Mouse (Mus musculus): Measurements from ENCODE around the gene Lrig1. TPM values are rescaled to one million over a fixed set of nuclear protein-coding genes. Genes with fewer than 3 reads are reported as not detected.
A peak's percentile ranks its signal among the peaks of the same experiment; 100 is the strongest.

Lrig1 gene
- total and polyA plus RNA-seq, 2 experiments from 2014 or later = 10.7 to 53.3 TPM

DNA sequence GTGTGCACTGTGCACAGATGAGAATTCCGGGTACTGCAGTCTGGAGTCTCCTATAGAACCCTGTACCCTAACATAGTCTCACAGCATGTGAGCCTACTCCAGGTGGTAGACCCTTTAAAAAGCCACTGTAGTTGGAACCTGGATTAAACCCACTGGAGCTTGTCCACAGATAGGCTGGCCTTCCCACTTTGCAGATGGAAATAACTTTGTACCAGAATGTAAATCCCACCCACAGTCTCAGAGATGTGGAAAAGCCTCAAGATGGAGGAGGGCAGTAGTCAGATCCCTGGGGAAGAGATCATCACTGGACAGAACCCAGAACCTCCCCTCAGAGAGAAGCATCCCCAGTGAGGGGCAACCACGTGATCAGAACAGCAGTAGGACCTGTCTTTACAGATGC, 56.0 kb downstream of the Lrig1 start:
- TF ChIP-seq CTCF (IDR thresholded peaks at IDR 0.05; ENCODE audit: low read depth) = no peak
- Histone ChIP-seq H3K4me2 (ENCODE audit: low read depth) (no peak overlapping the region), H3K27me3 (ENCODE audit: insufficient read depth, low read length) (no peaks in the 10 kb centered on the region), H3K27ac (ENCODE audit: low read depth, low read length) (no peak overlapping the region), H3K36me3 (ENCODE audit: insufficient read depth) (0 out of 2 replicates have a peak, but pooled peaks cover 3% of the 10 kb centered on the region), H3K4me3 (ENCODE audit: low read depth, low read length) (no peak overlapping the region), H3K9ac (no peak overlapping the region), H3K9me3 (ENCODE audit: low read length) (no peaks in the 10 kb centered on the region), H3K4me1 (ENCODE audit: insufficient read depth) (peaks cover 9% of the 10 kb centered on the region; the same call in 1 of the 2 replicates)
- ATAC-seq = no peak
- 90% methylated on average over 2 of the region's 2 CpGs for WGBS
- no peak for DNase-seq

DNA sequence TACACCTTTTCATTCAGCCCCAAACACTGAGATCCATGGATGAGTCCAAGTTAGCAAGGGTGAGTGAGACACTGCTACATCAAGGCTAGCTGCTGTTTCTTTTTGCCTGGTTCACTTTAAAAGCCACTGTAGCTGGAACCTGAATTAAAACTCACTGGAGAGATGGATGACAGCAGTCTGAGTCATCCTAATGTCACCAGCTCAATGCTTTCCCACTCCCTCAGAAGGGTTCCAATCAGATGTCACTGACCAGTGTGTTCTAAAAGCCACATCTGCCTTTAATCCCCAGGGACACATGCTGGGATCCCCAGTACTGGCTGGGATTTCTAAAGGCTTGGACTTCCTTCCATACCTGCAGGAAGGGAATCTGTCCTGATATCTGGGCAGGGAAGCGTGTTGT, 57.9 kb downstream of the Lrig1 start:
- H3K9ac ChIP-seq = no peak overlapping the region
- ATAC-seq = no peak
- DNase-seq = no peak
- 95% methylated on average over 1 of the region's 1 CpGs for WGBS
- H3K4me3 ChIP-seq (ENCODE audit: low read depth, low read length) = no peak overlapping the region
- no peaks in the 10 kb centered on the region for H3K27me3 ChIP-seq (ENCODE audit: insufficient read depth, low read length)
- no peaks in the 10 kb centered on the region for H3K9me3 ChIP-seq (ENCODE audit: low read length)
- no peak for TF ChIP-seq CTCF (IDR thresholded peaks at IDR 0.05; ENCODE audit: low read depth)
- H3K4me2 ChIP-seq (ENCODE audit: low read depth) = no peak overlapping the region
- H3K27ac ChIP-seq (ENCODE audit: low read depth, low read length) = no peak overlapping the region
- H3K4me1 ChIP-seq (ENCODE audit: insufficient read depth) = no peaks in the 10 kb centered on the region
- H3K36me3 ChIP-seq (ENCODE audit: insufficient read depth) = 0 out of 2 replicates have a peak, but pooled peaks cover 3% of the 10 kb centered on the region

DNA sequence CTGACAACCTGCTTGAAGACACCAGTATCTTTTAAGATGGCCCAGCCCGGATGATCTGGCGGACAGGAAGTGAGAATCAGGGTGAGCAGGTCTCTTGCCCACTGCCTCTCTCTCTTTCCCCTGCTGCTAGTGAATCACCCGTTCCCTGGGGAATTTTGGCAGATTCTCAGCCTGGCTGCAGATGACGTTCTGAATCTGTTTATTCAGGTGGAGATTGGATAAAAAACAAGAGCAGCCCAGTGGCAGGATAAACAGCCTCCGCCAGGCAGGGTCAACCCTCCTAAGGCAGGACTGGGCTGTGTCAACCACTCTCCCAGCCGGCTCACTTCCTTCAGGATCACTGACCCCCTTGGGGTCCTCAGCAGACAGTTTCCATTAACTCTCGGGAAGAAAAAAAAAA, 59.7 kb downstream of the Lrig1 start:
- H3K4me2 ChIP-seq (ENCODE audit: low read depth) = no peak overlapping the region
- H3K27me3 ChIP-seq (ENCODE audit: insufficient read depth, low read length) = no peaks in the 10 kb centered on the region
- DNase-seq (no peak), ATAC-seq (no peak)
- 0 out of 2 replicates have a peak, but pooled peaks cover 3% of the 10 kb centered on the region for H3K36me3 ChIP-seq (ENCODE audit: insufficient read depth)
- no peak overlapping the region for H3K4me3 ChIP-seq (ENCODE audit: low read depth, low read length)
- H3K9me3 ChIP-seq (ENCODE audit: low read length) = no peaks in the 10 kb centered on the region
- no peak overlapping the region for H3K27ac ChIP-seq (ENCODE audit: low read depth, low read length)
- no peak overlapping the region for H3K9ac ChIP-seq
- no peaks in the 10 kb centered on the region for H3K4me1 ChIP-seq (ENCODE audit: insufficient read depth)
- 33% methylated on average over 7 of the region's 7 CpGs for WGBS
- TF ChIP-seq CTCF (IDR thresholded peaks at IDR 0.05; ENCODE audit: low read depth) = no peak

DNA sequence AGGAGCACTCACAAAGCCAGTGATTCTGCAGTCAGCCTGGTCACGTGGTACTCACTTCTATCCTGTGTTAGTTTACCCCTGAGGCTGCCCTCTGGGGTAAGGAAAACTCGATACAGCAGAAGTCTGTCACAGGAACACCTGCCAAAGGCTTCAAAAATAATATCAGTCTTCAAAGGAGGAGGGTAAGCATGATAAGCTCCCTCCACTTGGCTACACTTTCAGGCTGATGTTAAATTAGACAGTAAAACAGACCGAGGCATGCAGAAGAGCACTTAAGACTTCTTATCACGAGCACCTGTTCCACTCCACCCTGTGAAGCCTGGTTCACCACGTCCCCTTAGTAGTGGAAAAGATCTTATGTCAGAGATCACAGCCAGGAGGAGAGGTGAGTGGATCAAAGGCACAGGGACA, 62.9 kb downstream of the Lrig1 start:
- no peak for DNase-seq
- no peak overlapping the region for H3K27ac ChIP-seq (ENCODE audit: low read depth, low read length)
- 70% methylated on average over 5 of the region's 5 CpGs for WGBS

DNA sequence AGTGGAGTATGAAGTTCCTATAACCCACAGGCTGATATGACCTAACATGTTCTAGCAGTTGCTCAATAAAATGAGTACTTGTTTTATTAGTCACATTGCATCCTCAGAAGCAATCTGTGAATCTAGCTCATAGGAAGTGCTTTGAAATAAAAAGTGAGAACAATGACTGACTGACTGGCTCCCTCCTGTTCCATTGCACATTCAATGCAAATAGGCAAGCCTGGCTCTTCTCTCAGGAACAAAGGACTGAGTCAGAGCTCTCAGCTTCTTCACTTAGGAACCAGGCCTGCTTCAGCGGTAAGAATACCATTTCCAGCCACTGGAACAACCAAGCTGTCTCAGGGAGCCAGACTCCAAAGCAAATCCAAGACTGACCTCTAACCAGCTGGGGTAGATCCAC, 64.6 kb downstream of the Lrig1 start:
- DNase-seq (no peak), ATAC-seq (no peak)
- Histone ChIP-seq H3K9ac (no peak overlapping the region), H3K27ac (ENCODE audit: low read depth, low read length) (no peak overlapping the region), H3K4me1 (ENCODE audit: insufficient read depth) (no peaks in the 10 kb centered on the region), H3K9me3 (ENCODE audit: low read length) (no peaks in the 10 kb centered on the region), H3K27me3 (ENCODE audit: insufficient read depth, low read length) (no peaks in the 10 kb centered on the region), H3K4me3 (ENCODE audit: low read depth, low read length) (no peak overlapping the region), H3K4me2 (ENCODE audit: low read depth) (no peak overlapping the region), H3K36me3 (ENCODE audit: insufficient read depth) (no peaks in the 10 kb centered on the region)
- WGBS = 45% methylated on average over 1 of the region's 1 CpGs
- no peak for TF ChIP-seq CTCF (IDR thresholded peaks at IDR 0.05; ENCODE audit: low read depth)

More for the DNA sequence above, 62.9 kb downstream of the Lrig1 start:
- no peaks in the 10 kb centered on the region for H3K36me3 ChIP-seq (ENCODE audit: insufficient read depth)
- no peak overlapping the region for H3K4me2 ChIP-seq (ENCODE audit: low read depth)
- H3K27me3 ChIP-seq (ENCODE audit: insufficient read depth, low read length) = no peaks in the 10 kb centered on the region
- H3K4me3 ChIP-seq (ENCODE audit: low read depth, low read length) = no peak overlapping the region
- no peak overlapping the region for H3K9ac ChIP-seq
- no peaks in the 10 kb centered on the region for H3K4me1 ChIP-seq (ENCODE audit: insufficient read depth)
- no peak for TF ChIP-seq CTCF (IDR thresholded peaks at IDR 0.05; ENCODE audit: low read depth)
- no peaks in the 10 kb centered on the region for H3K9me3 ChIP-seq (ENCODE audit: low read length)
- ATAC-seq = no peak

DNA sequence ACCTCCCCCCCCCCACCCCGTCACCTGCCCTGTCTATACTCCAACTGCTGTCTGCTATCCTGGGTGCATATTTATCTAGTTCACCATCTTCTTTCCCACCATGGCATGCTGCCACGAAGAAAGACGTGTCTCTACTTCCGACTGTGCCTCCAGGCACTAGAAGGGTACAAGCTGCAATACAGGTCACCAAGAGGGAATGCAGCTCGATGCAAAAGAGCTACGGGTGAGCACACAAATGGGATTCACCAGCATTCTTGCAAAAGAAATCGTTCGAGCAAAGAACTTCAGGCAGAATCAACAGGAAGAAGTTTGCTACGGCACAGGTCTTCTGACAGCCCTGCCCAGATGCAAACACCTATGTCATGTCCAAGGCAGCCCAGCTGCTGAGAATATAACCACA, 65.2 kb downstream of the Lrig1 start:
- Histone ChIP-seq H3K9me3 (ENCODE audit: low read length) (no peaks in the 10 kb centered on the region), H3K4me1 (ENCODE audit: insufficient read depth) (no peaks in the 10 kb centered on the region), H3K4me2 (ENCODE audit: low read depth) (no peak overlapping the region), H3K27ac (ENCODE audit: low read depth, low read length) (no peak overlapping the region; the same call in 1 of the 2 replicates), H3K27me3 (ENCODE audit: insufficient read depth, low read length) (no peaks in the 10 kb centered on the region), H3K36me3 (ENCODE audit: insufficient read depth) (no peaks in the 10 kb centered on the region), H3K4me3 (ENCODE audit: low read depth, low read length) (no peak overlapping the region), H3K9ac (no peak overlapping the region)
- DNase-seq = no peak
- 60% methylated on average over 9 of the region's 9 CpGs for WGBS
- no peak for ATAC-seq
- TF ChIP-seq CTCF (IDR thresholded peaks at IDR 0.05; ENCODE audit: low read depth) = no peak

DNA sequence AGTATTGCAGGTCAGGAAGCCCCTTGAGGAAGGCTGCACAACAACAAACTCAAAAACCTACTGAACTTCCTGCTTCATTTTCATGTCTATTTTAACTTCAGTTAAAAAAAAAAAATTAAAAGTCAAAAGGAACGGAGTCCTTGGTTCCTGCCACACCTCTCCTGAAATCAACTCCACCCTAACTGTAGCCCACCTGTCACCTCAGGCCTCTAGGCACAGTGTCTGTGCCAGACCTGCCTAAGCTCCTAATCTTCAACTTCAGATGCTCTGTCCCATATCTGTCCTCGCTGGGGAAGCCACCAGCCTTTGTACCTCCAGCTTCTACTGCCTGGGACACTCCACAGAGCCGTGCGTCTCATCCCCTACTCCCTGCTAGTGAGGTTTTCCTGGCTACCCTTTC, 65.7 kb downstream of the Lrig1 start:
- no peak overlapping the region for H3K4me3 ChIP-seq (ENCODE audit: low read depth, low read length)
- H3K36me3 ChIP-seq (ENCODE audit: insufficient read depth) = no peaks in the 10 kb centered on the region
- DNase-seq = no peak
- H3K27ac ChIP-seq (ENCODE audit: low read depth, low read length) = no peak overlapping the region; the same call in 1 of the 2 replicates
- H3K9ac ChIP-seq = no peak overlapping the region
- TF ChIP-seq CTCF (IDR thresholded peaks at IDR 0.05; ENCODE audit: low read depth) = no peak
- no peak overlapping the region for H3K4me2 ChIP-seq (ENCODE audit: low read depth)
- no peaks in the 10 kb centered on the region for H3K27me3 ChIP-seq (ENCODE audit: insufficient read depth, low read length)
- H3K9me3 ChIP-seq (ENCODE audit: low read length) = no peaks in the 10 kb centered on the region
- ATAC-seq = no peak
- 89% methylated on average over 4 of the region's 4 CpGs for whole genome bisulfite sequencing
- no peaks in the 10 kb centered on the region for H3K4me1 ChIP-seq (ENCODE audit: insufficient read depth)

DNA sequence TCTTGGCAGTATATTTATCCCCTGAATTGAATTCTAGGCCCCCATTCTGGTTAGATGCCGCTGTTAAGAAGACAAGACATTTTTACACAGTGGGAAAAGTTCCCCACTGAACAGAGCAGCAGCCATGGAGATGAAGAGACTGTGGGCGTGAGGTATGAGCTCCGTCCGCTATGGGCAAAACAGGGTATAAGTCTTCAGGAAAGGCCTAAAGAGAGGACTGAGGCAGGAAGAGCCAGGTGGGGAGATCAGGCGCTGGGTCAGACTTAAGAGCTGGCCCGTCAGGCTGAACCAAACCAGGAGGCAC, 68.2 kb downstream of the Lrig1 start:
- TF ChIP-seq CTCF (IDR thresholded peaks at IDR 0.05; ENCODE audit: low read depth) = no peak
- Histone ChIP-seq H3K4me3 (ENCODE audit: low read depth, low read length) (no peak overlapping the region), H3K27me3 (ENCODE audit: insufficient read depth, low read length) (no peaks in the 10 kb centered on the region), H3K9ac (no peak overlapping the region), H3K27ac (ENCODE audit: low read depth, low read length) (peak overlapping the region; percentile 45; the same call in 1 of the 2 replicates), H3K4me1 (ENCODE audit: insufficient read depth) (no peaks in the 10 kb centered on the region), H3K4me2 (ENCODE audit: low read depth) (no peak overlapping the region), H3K36me3 (ENCODE audit: insufficient read depth) (no peaks in the 10 kb centered on the region), H3K9me3 (ENCODE audit: low read length) (no peaks in the 10 kb centered on the region)
- ATAC-seq = no peak; the same call in 1 of the 2 replicates
- 42% methylated on average over 6 of the region's 6 CpGs for WGBS
- no peak for DNase-seq

Measured in forebrain, postnatal 0 days (tissue).